Mouse (Mus musculus) erythroblast, embryonic 14.5 days (primary cell): Measurements from ENCODE around the gene C1ql2. TPM values are rescaled to one million over a fixed set of nuclear protein-coding genes. Genes with fewer than 3 reads are reported as not detected.

ENCODE experiments used
- H3K27me3 ChIP-seq: 2 replicates; pipeline ENCODE4 v1.6.1; 2012; ENCODE audit warnings: inconsistent platforms; ENCODE audit not compliant: control insufficient read depth
- H3K36me3 ChIP-seq: 2 replicates; pipeline ENCODE4 v1.6.1; 2012; ENCODE audit warnings: mild to moderate bottlenecking, inconsistent platforms; ENCODE audit not compliant: control insufficient read depth
- H3K4me1 ChIP-seq: 2 replicates; pipeline ENCODE4 v1.6.1; 2012; ENCODE audit warnings: inconsistent platforms; ENCODE audit not compliant: control insufficient read depth
- H3K4me3 ChIP-seq: replicated peaks from 2 replicates; pipeline ENCODE3; 2012; ENCODE audit warnings: moderate library complexity, mild to moderate bottlenecking, inconsistent platforms
- H3K9me3 ChIP-seq: 2 replicates; pipeline ENCODE4 v1.6.1; 2012; ENCODE audit warnings: low read length, inconsistent platforms, mixed read lengths; ENCODE audit not compliant: control insufficient read depth
- GATA1 ChIP-seq: IDR thresholded peaks from 2 replicates; pipeline ENCODE4 v1.6.1; 2012; ENCODE audit warnings: low read length, inconsistent platforms, mixed read lengths
- TAL1 ChIP-seq: IDR thresholded peaks from 3 replicates; pipeline ENCODE4 v1.6.1; 2012; ENCODE audit warnings: low read length, inconsistent platforms, mixed read lengths
- polyA plus RNA-seq: library from polyadenylated mRNA; stranded (reverse); fragments of >175 nt; gene quantifications from 2 replicates; pipeline ENCODE4 v1.2.3, GENCODE M21; 2012

C1ql2 gene
- polyA plus RNA-seq, 1 experiment: not detected

DNA sequence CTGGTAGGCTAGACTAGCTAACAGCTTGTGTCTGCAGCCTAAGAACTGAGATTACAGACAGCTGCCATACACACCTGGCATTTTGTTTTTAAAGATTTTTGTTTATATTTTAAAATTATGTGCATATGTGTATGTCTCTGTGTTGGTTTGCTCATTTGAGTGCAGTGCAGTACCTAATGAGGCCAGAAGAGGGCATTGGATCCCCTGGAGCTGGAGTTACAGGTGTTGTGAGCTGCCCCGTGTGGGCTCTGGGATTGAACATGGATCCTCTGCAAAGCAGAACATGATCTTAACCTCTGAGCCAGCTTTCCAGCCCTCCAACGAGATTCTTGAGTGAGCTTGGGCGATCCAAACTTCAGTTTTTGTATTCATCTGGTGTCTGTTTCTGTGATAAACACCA is 27.8 kb downstream of the C1ql2 start:
- Histone ChIP-seq H3K4me3 (no peak overlapping the region), H3K27me3 (no peaks in the 10 kb centered on the region), H3K36me3 (no peaks in the 10 kb centered on the region), H3K9me3 (no peaks in the 10 kb centered on the region), H3K4me1 (no peaks in the 10 kb centered on the region)
- no peak for TF ChIP-seq GATA1
- TF ChIP-seq TAL1: no peak

DNA sequence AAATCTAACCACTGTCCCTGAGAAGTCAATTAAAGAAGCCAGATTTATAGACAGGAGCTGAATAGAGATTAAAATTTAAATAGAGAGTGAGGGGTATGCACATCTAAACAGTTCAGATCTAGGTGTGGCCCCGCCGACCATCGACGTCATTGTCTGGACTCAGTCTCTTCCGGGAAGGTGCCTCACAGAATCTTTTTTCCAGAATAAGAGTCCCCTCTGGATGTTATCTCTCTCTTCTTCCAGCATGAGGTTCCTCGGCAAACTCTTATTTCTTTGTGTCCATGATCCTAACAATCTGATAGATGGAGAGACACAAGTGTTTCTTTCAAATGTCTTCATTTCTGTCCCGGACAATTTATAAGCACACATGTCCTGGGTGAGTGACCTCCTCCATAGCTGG is 33.7 kb downstream of the C1ql2 start:
- Histone ChIP-seq H3K27me3 (no peaks in the 10 kb centered on the region), H3K36me3 (no peaks in the 10 kb centered on the region), H3K4me1 (no peaks in the 10 kb centered on the region), H3K4me3 (no peak overlapping the region), H3K9me3 (no peaks in the 10 kb centered on the region)
- TF ChIP-seq TAL1 (no peak), GATA1 (no peak)

DNA sequence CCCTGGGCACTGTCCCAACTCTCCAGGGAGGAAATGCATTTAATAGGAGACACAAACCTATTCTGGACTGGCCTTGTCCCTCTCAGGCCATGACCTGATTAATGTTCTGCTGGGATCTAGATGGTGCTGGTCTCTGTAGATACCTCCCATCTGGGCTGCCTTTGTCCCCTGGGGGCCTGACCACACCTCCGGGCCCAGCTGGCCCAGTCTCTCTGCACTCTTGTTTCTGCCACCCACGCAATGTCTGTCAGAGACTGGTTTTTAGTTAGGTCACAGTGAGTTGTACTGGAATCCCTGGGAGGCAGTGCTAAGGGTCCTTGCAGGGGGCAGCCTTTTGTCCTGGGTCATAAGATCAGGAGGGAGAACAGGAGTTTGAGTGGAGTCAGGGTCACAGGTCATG is 34.5 kb downstream of the C1ql2 start:
- Histone ChIP-seq H3K36me3 (no peaks in the 10 kb centered on the region), H3K4me1 (no peaks in the 10 kb centered on the region), H3K9me3 (no peaks in the 10 kb centered on the region), H3K4me3 (no peak overlapping the region), H3K27me3 (no peaks in the 10 kb centered on the region)
- TF ChIP-seq TAL1 (no peak), GATA1 (no peak)

DNA sequence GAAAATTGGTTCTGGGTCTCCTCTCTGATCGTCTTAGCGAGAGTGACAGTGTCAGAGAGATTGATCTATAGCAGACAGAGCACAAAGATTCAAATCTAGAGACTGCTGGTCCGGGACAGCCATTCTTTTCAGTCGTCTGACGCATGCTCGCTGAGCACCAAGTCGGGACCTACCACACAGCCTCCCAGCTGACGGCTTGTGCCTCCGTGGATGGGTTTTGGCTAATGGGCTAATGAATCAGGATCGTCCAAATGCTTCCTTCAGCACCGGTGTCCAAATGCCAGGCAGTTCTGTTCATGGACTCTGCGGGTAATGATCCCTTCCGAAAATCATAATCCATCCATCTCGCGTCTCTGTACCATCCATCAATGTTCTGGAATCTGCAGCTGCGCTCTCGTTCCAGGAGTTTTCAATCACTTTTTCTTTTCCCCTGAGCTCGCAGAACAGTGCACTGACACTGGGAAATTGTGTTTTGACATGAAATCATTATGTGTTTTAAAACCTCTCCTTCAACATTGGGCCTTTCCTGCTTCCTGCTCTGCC is 44.7 kb downstream of the C1ql2 start:
- no peak overlapping the region for H3K4me3 ChIP-seq
- H3K4me1 ChIP-seq: no peaks in the 10 kb centered on the region; the same call in 1 of the 2 replicates
- no peaks in the 10 kb centered on the region for H3K36me3 ChIP-seq
- H3K27me3 ChIP-seq: no peaks in the 10 kb centered on the region
- no peak for TF ChIP-seq TAL1
- TF ChIP-seq GATA1: no peak
- no peaks in the 10 kb centered on the region for H3K9me3 ChIP-seq

DNA sequence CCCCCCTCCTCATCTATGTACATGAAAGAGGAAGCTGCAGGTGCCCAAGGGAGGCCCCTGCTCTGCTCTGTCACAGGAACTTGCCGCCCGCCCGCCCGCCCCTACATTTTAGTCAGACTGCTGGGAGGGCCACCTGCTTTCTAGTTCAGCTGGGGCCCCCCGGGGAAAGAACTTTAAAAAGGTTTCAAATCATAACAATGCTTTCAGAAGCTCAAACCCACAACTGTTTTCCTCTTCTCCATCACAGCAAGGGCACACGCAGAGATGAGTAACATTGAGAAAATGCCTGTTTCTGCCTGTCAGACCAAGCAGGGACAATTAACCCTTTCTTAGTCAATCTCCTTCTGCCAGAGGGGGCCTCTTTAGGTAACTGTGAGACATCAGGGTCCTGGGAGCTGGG is 49.4 kb downstream of the C1ql2 start:
- Histone ChIP-seq H3K27me3 (no peaks in the 10 kb centered on the region), H3K4me3 (no peak overlapping the region), H3K4me1 (no peaks in the 10 kb centered on the region; the same call in 1 of the 2 replicates), H3K36me3 (no peaks in the 10 kb centered on the region), H3K9me3 (no peaks in the 10 kb centered on the region)
- no peak for TF ChIP-seq TAL1
- TF ChIP-seq GATA1: no peak

DNA sequence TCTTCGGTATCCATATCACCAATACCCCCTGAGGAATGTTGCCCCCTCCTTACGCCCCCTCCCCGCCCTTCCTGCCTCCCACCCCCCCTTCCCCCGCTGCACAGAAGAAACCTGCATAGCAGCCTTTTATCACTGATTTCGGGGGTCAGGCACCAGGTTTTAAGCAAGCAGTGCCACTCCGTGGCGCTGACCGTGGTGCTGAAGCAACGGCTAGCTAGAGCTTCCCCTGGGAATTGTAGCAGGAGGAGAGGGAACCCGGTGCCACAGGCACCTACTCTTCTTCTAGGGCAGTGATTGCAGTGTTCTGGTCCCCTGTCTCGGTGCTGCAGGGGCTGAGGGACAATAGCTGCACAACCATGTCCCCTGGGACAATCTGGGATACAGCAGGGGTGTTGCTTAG is 50.0 kb downstream of the C1ql2 start:
- Histone ChIP-seq H3K4me1 (no peaks in the 10 kb centered on the region; the same call in 1 of the 2 replicates), H3K4me3 (no peak overlapping the region), H3K36me3 (no peaks in the 10 kb centered on the region), H3K27me3 (no peaks in the 10 kb centered on the region), H3K9me3 (no peaks in the 10 kb centered on the region)
- TF ChIP-seq GATA1: no peak
- no peak for TF ChIP-seq TAL1

Other genes with a start within 250 kb of the C1ql2 start
- gene Dbi, start 219.5 kb upstream of the C1ql2 start, polyA plus RNA-seq: 0.37 and 0.79 TPM in 2 replicates
- 0.10 TPM in 1 of 2 replicates, not detected in the other for gene 3110009E18Rik, start 219.4 kb upstream of the C1ql2 start, polyA plus RNA-seq
- gene Steap3, start 67.9 kb upstream of the C1ql2 start, polyA plus RNA-seq: 29.2 and 33.0 TPM in 2 replicates
- gene Marco, start 164.4 kb downstream of the C1ql2 start, polyA plus RNA-seq: 2.3 and 3.3 TPM in 2 replicates